Mouse (Mus musculus): ENCODE data around the gene Ctnnb1. TPM values are rescaled to one million over a fixed set of nuclear protein-coding genes. Genes with fewer than 3 reads are reported as not detected.

Ctnnb1 gene
- polyA plus RNA-seq, 1 experiment from 2014 or later: 326 TPM

GRCm38 (mm10) chr9:120943757-120944156 is 14.7 kb downstream of the Ctnnb1 start:
- 69% methylated on average over 1 of the region's 1 CpGs for WGBS
- Histone ChIP-seq H3K4me3 (ENCODE audit: low read depth, low read length) (no peak overlapping the region), H3K9me3 (ENCODE audit: control insufficient read depth, low read length) (no peaks in the 10 kb centered on the region), H3K27me3 (replicated peaks; ENCODE audit: control insufficient read depth, insufficient read depth, low read length) (no peaks in the 10 kb centered on the region), H3K4me1 (replicated peaks; ENCODE audit: control insufficient read depth, insufficient read depth, low read length) (peaks cover 39% of the 10 kb centered on the region; the same call in 1 of the 2 replicates), H3K36me3 (ENCODE audit: control insufficient read depth, insufficient read depth, low read length) (peaks cover 8% of the 10 kb centered on the region), H3K9ac (ENCODE audit: low read depth, low read length) (no peak overlapping the region), H3K4me2 (no peak overlapping the region), H3K27ac (ENCODE audit: low read depth, low read length) (no peak overlapping the region)
- DNase-seq (ENCODE audit: low spot score): no peak
- peak; percentile 46; the same call in 1 of the 2 replicates for ATAC-seq (replicated peaks; ENCODE audit: low FRiP score)

- Histone ChIP-seq H3K27ac (ENCODE audit: low read depth, low read length) (no peak overlapping the region), H3K9ac (ENCODE audit: low read depth, low read length) (no peak overlapping the region), H3K4me1 (replicated peaks; ENCODE audit: control insufficient read depth, insufficient read depth, low read length) (peaks cover 39% of the 10 kb centered on the region; the same call in 1 of the 2 replicates), H3K9me3 (ENCODE audit: control insufficient read depth, low read length) (no peaks in the 10 kb centered on the region), H3K36me3 (ENCODE audit: control insufficient read depth, insufficient read depth, low read length) (peaks cover 8% of the 10 kb centered on the region), H3K4me3 (ENCODE audit: low read depth, low read length) (no peak overlapping the region), H3K4me2 (no peak overlapping the region), H3K27me3 (replicated peaks; ENCODE audit: control insufficient read depth, insufficient read depth, low read length) (no peaks in the 10 kb centered on the region)
- DNase-seq (ENCODE audit: low spot score): no peak
- ATAC-seq (replicated peaks; ENCODE audit: low FRiP score): peak; percentile 61
- WGBS: 63% methylated on average over 3 of the region's 3 CpGs
These were observed 15.2 kb downstream of the Ctnnb1 start for GRCm38 (mm10) chr9:120944211-120944610.

GRCm38 (mm10) chr9:120946131-120946530 is 17.1 kb downstream of the Ctnnb1 start:
- ATAC-seq (replicated peaks; ENCODE audit: low FRiP score) (no peak), DNase-seq (ENCODE audit: low spot score) (no peak)
- H3K4me3 ChIP-seq (ENCODE audit: low read depth, low read length): no peak overlapping the region
- H3K4me2 ChIP-seq: no peak overlapping the region
- no peak overlapping the region for H3K27ac ChIP-seq (ENCODE audit: low read depth, low read length)
- 82% methylated on average over 8 of the region's 8 CpGs for WGBS
- no peaks in the 10 kb centered on the region for H3K9me3 ChIP-seq (ENCODE audit: control insufficient read depth, low read length)
- no peak overlapping the region for H3K9ac ChIP-seq (ENCODE audit: low read depth, low read length)
- H3K4me1 ChIP-seq (replicated peaks; ENCODE audit: control insufficient read depth, insufficient read depth, low read length): peaks cover 31% of the 10 kb centered on the region; the same call in 1 of the 2 replicates
- no peaks in the 10 kb centered on the region for H3K27me3 ChIP-seq (replicated peaks; ENCODE audit: control insufficient read depth, insufficient read depth, low read length)
- H3K36me3 ChIP-seq (ENCODE audit: control insufficient read depth, insufficient read depth, low read length): peaks cover 19% of the 10 kb centered on the region

GRCm38 (mm10) chr9:120948832-120949231 is 19.8 kb downstream of the Ctnnb1 start:
- Histone ChIP-seq H3K9me3 (ENCODE audit: control insufficient read depth, low read length) (no peaks in the 10 kb centered on the region), H3K4me3 (ENCODE audit: low read depth, low read length) (no peak overlapping the region), H3K36me3 (ENCODE audit: control insufficient read depth, insufficient read depth, low read length) (peaks cover 41% of the 10 kb centered on the region), H3K27me3 (replicated peaks; ENCODE audit: control insufficient read depth, insufficient read depth, low read length) (no peaks in the 10 kb centered on the region), H3K4me1 (replicated peaks; ENCODE audit: control insufficient read depth, insufficient read depth, low read length) (peaks cover 16% of the 10 kb centered on the region; the same call in 1 of the 2 replicates), H3K4me2 (no peak overlapping the region), H3K9ac (ENCODE audit: low read depth, low read length) (no peak overlapping the region), H3K27ac (ENCODE audit: low read depth, low read length) (no peak overlapping the region)
- no peak for DNase-seq (ENCODE audit: low spot score)
- WGBS: 91% methylated on average over 1 of the region's 1 CpGs
- no peak; the same call in 1 of the 2 replicates for ATAC-seq (replicated peaks; ENCODE audit: low FRiP score)

GRCm38 (mm10) chr9:120950761-120951160 is 21.7 kb downstream of the Ctnnb1 start:
- 90% methylated on average over 12 of the region's 12 CpGs for WGBS
- Histone ChIP-seq H3K36me3 (ENCODE audit: control insufficient read depth, insufficient read depth, low read length) (peaks cover 60% of the 10 kb centered on the region), H3K4me2 (no peak overlapping the region), H3K27me3 (replicated peaks; ENCODE audit: control insufficient read depth, insufficient read depth, low read length) (no peaks in the 10 kb centered on the region), H3K9ac (ENCODE audit: low read depth, low read length) (no peak overlapping the region), H3K9me3 (ENCODE audit: control insufficient read depth, low read length) (no peaks in the 10 kb centered on the region), H3K27ac (ENCODE audit: low read depth, low read length) (no peak overlapping the region), H3K4me1 (replicated peaks; ENCODE audit: control insufficient read depth, insufficient read depth, low read length) (peaks cover 8% of the 10 kb centered on the region; the same call in 1 of the 2 replicates), H3K4me3 (ENCODE audit: low read depth, low read length) (no peak overlapping the region)
- ATAC-seq (replicated peaks; ENCODE audit: low FRiP score) (no peak), DNase-seq (ENCODE audit: low spot score) (no peak)

- Histone ChIP-seq H3K9me3 (ENCODE audit: control insufficient read depth, low read length) (no peaks in the 10 kb centered on the region), H3K27ac (ENCODE audit: low read depth, low read length) (no peak overlapping the region), H3K4me2 (no peak overlapping the region), H3K4me3 (ENCODE audit: low read depth, low read length) (no peak overlapping the region), H3K9ac (ENCODE audit: low read depth, low read length) (no peak overlapping the region), H3K36me3 (ENCODE audit: control insufficient read depth, insufficient read depth, low read length) (peaks cover 72% of the 10 kb centered on the region), H3K4me1 (replicated peaks; ENCODE audit: control insufficient read depth, insufficient read depth, low read length) (0 out of 2 replicates have a peak, but pooled peaks cover 5% of the 10 kb centered on the region), H3K27me3 (replicated peaks; ENCODE audit: control insufficient read depth, insufficient read depth, low read length) (no peaks in the 10 kb centered on the region)
- ATAC-seq (replicated peaks; ENCODE audit: low FRiP score): no peak
- WGBS: 88% methylated on average over 3 of the region's 3 CpGs
- DNase-seq (ENCODE audit: low spot score): no peak
These were observed 22.9 kb downstream of the Ctnnb1 start for GRCm38 (mm10) chr9:120951947-120952346.

- no peak overlapping the region for H3K4me3 ChIP-seq (ENCODE audit: low read depth, low read length)
- ATAC-seq (replicated peaks; ENCODE audit: low FRiP score) (no peak), DNase-seq (ENCODE audit: low spot score) (no peak)
- no peak overlapping the region for H3K4me2 ChIP-seq
- H3K9ac ChIP-seq (ENCODE audit: low read depth, low read length): no peak overlapping the region
- H3K36me3 ChIP-seq (ENCODE audit: control insufficient read depth, insufficient read depth, low read length): peaks cover 93% of the 10 kb centered on the region
- WGBS: 89% methylated on average over 5 of the region's 5 CpGs
- H3K4me1 ChIP-seq (replicated peaks; ENCODE audit: control insufficient read depth, insufficient read depth, low read length): peaks cover 23% of the 10 kb centered on the region
- no peaks in the 10 kb centered on the region for H3K27me3 ChIP-seq (replicated peaks; ENCODE audit: control insufficient read depth, insufficient read depth, low read length)
- H3K9me3 ChIP-seq (ENCODE audit: control insufficient read depth, low read length): no peaks in the 10 kb centered on the region
- H3K27ac ChIP-seq (ENCODE audit: low read depth, low read length): no peak overlapping the region
These were observed 29.0 kb downstream of the Ctnnb1 start for GRCm38 (mm10) chr9:120958051-120958450.

- Histone ChIP-seq H3K36me3 (ENCODE audit: control insufficient read depth, insufficient read depth, low read length) (peaks cover 91% of the 10 kb centered on the region), H3K9me3 (ENCODE audit: control insufficient read depth, low read length) (no peaks in the 10 kb centered on the region), H3K27ac (ENCODE audit: low read depth, low read length) (no peak overlapping the region), H3K4me1 (replicated peaks; ENCODE audit: control insufficient read depth, insufficient read depth, low read length) (peaks cover 23% of the 10 kb centered on the region), H3K4me3 (ENCODE audit: low read depth, low read length) (no peak overlapping the region), H3K9ac (ENCODE audit: low read depth, low read length) (no peak overlapping the region), H3K4me2 (no peak overlapping the region), H3K27me3 (replicated peaks; ENCODE audit: control insufficient read depth, insufficient read depth, low read length) (no peaks in the 10 kb centered on the region)
- 92% methylated on average over 6 of the region's 6 CpGs for WGBS
- DNase-seq (ENCODE audit: low spot score) (no peak), ATAC-seq (replicated peaks; ENCODE audit: low FRiP score) (no peak)
These were observed 29.5 kb downstream of the Ctnnb1 start for GRCm38 (mm10) chr9:120958560-120958959.

- peaks cover 23% of the 10 kb centered on the region for H3K4me1 ChIP-seq (replicated peaks; ENCODE audit: control insufficient read depth, insufficient read depth, low read length)
These were observed 30.2 kb downstream of the Ctnnb1 start for GRCm38 (mm10) chr9:120959225-120959624.

More at GRCm38 (mm10) chr9:120959225-120959624, 30.2 kb downstream of the Ctnnb1 start:
- peaks cover 91% of the 10 kb centered on the region for H3K36me3 ChIP-seq (ENCODE audit: control insufficient read depth, insufficient read depth, low read length)
- 90% methylated on average over 4 of the region's 4 CpGs for WGBS
- H3K27me3 ChIP-seq (replicated peaks; ENCODE audit: control insufficient read depth, insufficient read depth, low read length): no peaks in the 10 kb centered on the region
- no peak overlapping the region for H3K4me3 ChIP-seq (ENCODE audit: low read depth, low read length)
- no peaks in the 10 kb centered on the region for H3K9me3 ChIP-seq (ENCODE audit: control insufficient read depth, low read length)
- no peak overlapping the region for H3K27ac ChIP-seq (ENCODE audit: low read depth, low read length)
- no peak overlapping the region for H3K9ac ChIP-seq (ENCODE audit: low read depth, low read length)
- DNase-seq (ENCODE audit: low spot score): no peak
- no peak overlapping the region for H3K4me2 ChIP-seq
- ATAC-seq (replicated peaks; ENCODE audit: low FRiP score): no peak
